Mouse (Mus musculus): ENCODE data around the gene Icos.

The Icos gene

GRCm38 (mm10) chr1:60977641-60978040 is at the start of gene Icos:
Gene Icos, plus strand, starts transcription at chr1:60977927.
- DNase-seq, result no peak

GRCm38 (mm10) chr1:60929036-60929435 is 48.7 kb upstream of the Icos start:
- DNase-seq, result no peak

- DNase-seq, result no peak
Observed at GRCm38 (mm10) chr1:60930397-60930796, 47.3 kb upstream of the Icos start.

GRCm38 (mm10) chr1:60935968-60936581 is 41.7 kb upstream of the Icos start:
- DNase-seq, result peak; percentile 63

GRCm38 (mm10) chr1:60936963-60937711 is 40.6 kb upstream of the Icos start:
- DNase-seq, result no peak

GRCm38 (mm10) chr1:60938256-60938655 is 39.5 kb upstream of the Icos start:
- DNase-seq, result no peak

GRCm38 (mm10) chr1:60938974-60939373 is 38.8 kb upstream of the Icos start:
- DNase-seq, result no peak

GRCm38 (mm10) chr1:60940023-60940422 is 37.7 kb upstream of the Icos start:
- DNase-seq, result no peak

- no peak for DNase-seq
Observed at GRCm38 (mm10) chr1:60940620-60941019, 37.1 kb upstream of the Icos start.

GRCm38 (mm10) chr1:60941056-60942048 is 36.4 kb upstream of the Icos start:
- no peak for DNase-seq

- DNase-seq, result no peak
Observed at GRCm38 (mm10) chr1:60942921-60943320, 34.8 kb upstream of the Icos start.

- no peak for DNase-seq
Observed at GRCm38 (mm10) chr1:60945633-60946401, 31.9 kb upstream of the Icos start.

GRCm38 (mm10) chr1:60948112-60948511 is 29.6 kb upstream of the Icos start:
- DNase-seq, result no peak

GRCm38 (mm10) chr1:60952958-60953357 is 24.8 kb upstream of the Icos start:
- no peak for DNase-seq

GRCm38 (mm10) chr1:60953686-60954085 is 24.0 kb upstream of the Icos start:
- DNase-seq, result no peak

- DNase-seq, result no peak
Observed at GRCm38 (mm10) chr1:60954759-60955158, 23.0 kb upstream of the Icos start.

- DNase-seq, result no peak
Observed at GRCm38 (mm10) chr1:60955186-60955585, 22.5 kb upstream of the Icos start.

GRCm38 (mm10) chr1:60956196-60956595 is 21.5 kb upstream of the Icos start:
- no peak for DNase-seq

- DNase-seq, result no peak
Observed at GRCm38 (mm10) chr1:60958287-60958686, 19.4 kb upstream of the Icos start.

GRCm38 (mm10) chr1:60959246-60959645 is 18.5 kb upstream of the Icos start:
- DNase-seq, result no peak

- DNase-seq, result peak; percentile 35
Observed at GRCm38 (mm10) chr1:60960451-60960850, 17.3 kb upstream of the Icos start.

- DNase-seq, result peak; percentile 60
Observed at GRCm38 (mm10) chr1:60961080-60961479, 16.6 kb upstream of the Icos start.

- DNase-seq, result no peak
Observed at GRCm38 (mm10) chr1:60962095-60962494, 15.6 kb upstream of the Icos start.

Data from layer of hippocampus, adult 9-11 months (tissue).